Mouse (Mus musculus) forelimb bud, embryonic 11.5 days (tissue): ENCODE results near the gene Txndc12.

Experiments
- DNase-seq: peaks from one replicate; pipeline ENCODE4 v3.0.0-alpha.2; 2012; ENCODE audit warnings: low read depth, low spot score

Gene Txndc12

DNA sequence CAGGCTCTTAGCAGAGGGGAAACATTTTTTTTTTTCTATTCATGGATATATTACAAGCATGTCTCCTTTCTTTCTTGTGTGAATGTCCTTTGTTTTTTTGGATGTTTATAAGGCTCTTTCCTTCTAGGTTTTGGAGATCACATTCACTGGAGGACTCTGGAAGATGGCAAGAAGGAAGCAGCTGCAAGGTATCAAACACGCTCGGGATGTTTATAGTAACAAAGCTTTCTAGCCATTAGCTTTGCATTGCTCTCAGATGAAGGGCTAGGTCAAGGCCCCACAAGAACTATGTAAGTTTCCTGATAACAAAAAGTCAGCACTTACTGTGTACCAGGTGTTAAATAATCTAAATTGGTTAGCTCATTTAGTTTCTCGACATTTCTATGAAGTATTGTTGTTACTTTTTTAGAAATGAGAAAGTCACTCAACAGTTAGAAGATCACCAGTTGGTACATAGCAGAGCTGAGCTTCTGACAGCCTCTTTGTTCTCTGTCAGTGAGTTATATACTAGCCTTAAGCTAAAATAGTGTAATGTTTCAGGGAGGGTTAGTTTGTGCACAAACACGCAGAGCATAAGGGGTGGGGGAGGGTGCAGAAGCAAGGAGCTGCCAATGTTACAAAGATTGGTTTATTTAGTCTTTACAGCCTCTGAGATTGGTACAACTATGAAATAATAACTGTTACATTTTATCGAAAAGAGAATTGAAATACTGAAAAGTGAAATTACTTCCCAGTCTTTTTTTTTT lies 11.6 kb downstream of the Txndc12 start:
- DNase-seq, result no peak

GRCm38 (mm10) chr4:108847715-108848504 lies 13.5 kb downstream of the Txndc12 start, which contains the start of gene Kti12:
TSS of gene Kti12 (plus strand) at chr4:108847785.
- peak; percentile 87 for DNase-seq

- no peak for DNase-seq
These were observed 14.1 kb downstream of the Txndc12 start, which contains the start of gene A730015C16Rik for GRCm38 (mm10) chr4:108848505-108848848. TSS of gene A730015C16Rik (minus strand) at chr4:108848619.

DNA sequence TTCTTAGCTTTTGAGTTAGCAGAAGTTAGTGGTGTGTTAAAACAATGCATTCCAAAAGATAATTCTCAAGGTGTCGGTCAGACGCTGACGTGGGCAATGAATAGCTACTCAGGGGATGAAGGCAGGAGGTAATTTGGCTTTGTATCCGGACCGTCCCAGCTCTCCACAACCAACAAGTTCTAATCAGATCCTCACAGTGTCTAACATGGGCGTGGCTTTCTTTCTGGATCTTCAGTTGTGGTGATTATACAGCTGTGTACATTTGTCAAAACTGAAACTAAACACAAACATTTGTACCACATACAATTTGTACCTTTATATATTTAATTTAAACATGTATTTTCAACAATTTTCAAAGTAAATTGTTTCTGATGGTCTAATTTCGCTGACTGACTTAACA lies 32.4 kb downstream of the Txndc12 start:
- no peak for DNase-seq

DNA sequence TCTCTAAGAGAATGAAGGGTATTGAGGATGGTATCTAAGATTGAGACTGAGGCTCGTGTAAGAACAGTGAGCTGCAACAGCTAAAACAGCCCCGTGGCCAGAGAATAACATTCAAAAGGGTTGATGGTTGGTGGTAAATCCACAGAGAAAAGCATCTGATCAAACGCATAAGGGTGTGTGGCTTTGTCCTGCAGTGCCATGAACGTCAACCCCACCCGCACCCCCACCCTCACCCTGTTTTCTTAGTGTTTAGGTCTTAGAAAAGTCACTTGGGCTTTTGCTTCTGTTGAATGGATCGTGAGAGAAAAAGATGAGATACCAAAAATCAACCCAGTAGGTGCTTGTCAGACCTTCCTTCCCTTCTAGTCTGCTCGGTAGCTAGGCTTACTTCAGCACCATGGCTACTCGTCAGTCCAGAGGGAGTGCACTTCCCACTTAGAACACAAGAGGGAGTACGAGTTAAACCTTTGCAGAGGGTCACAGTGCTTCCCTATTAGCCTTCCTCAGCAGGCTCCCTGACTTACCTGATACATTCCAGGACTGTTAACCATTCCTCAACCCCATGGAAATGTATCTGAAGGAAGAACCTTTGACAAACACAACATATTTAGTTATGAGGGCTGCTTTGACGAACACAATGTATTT lies 35.5 kb downstream of the Txndc12 start:
- peak; percentile 90 for DNase-seq

DNA sequence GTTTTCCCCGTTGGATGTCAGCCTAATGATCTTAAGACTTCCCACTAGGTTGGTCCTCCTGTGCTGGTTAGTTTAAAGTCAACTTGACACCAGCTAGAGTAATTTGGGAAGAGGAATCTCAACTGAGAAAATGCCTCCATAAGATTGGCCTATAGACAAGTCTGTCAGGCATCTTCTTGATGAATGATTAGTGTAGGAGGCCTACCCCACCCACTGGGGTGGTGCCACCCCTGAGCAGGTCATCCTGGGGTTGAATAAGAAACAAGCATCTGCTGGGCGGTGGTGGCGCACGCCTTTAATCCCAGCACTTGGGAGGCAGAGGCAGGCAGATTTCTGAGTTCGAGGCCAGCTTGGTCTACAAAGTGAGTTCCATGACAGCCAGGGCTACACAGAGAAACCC lies 39.3 kb downstream of the Txndc12 start:
- DNase-seq, result no peak

DNA sequence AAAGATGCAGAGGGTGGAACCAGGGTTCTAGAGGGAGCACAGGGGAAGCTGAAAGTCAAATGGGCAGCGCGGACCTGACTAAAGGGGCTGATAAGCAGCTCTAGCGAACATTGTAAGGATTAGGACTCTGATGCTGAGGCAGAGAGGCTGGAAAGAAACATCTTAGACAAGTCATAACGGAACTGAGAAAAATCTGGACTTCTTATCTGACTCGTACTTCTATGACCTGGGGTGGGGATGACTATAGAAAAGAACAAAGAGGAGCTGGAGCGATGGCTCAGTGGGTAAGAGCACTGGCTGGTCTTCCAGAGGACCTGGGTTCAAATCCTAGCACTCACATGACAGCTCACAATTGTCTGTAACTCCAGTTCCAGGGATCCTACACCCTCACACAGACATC lies 43.5 kb downstream of the Txndc12 start:
- DNase-seq, result no peak

DNA sequence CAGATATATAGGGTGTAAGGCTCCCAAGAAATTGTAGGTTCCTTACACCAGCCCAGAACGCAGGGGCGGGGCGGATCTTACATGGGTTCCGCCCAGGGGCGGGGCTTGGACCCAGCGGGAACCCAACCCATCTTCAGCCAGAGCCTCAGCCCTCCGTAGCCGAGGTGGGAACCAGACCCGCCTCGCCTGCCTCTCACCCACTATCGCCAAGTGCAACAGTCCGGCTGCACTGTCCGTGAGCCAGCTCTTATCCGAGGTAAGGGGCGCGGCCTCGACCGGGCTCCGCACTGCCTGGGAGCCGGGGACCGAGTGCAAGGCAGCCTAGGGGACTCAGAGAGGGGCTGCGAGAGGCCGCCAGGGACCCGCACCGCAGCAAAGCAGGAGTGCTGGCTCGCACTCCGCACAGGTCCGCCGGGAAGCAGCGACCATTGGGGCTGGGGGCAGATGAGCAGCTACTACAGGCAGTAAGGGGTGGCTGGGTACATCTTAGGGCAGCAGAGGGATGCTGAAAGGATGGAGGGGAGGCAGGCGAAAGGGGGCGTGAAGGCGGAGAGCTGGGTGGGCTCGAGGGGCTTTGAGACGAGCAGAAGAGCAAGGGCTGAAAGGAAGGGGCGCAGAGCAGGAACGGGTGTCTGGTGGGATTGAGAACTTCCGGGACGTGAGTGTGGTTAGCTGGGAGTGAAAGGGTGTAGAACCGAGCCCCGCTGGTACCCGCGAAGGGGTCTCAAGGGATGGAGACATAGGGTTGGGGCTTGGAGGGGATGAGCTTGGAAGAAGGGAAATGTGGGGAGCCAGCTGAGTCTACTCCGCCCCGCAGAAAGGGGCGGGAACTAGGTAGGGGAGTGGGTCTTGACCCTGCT lies 44.8 kb downstream of the Txndc12 start, which contains the start of gene Rab3b:
Gene Rab3b (plus strand): TSS at position 101 of the 860 bp plus-strand sequence.
- DNase-seq, result peak; percentile 37

GRCm38 (mm10) chr4:108883815-108884214 lies 49.4 kb downstream of the Txndc12 start:
- peak; percentile 55 for DNase-seq

DNA sequence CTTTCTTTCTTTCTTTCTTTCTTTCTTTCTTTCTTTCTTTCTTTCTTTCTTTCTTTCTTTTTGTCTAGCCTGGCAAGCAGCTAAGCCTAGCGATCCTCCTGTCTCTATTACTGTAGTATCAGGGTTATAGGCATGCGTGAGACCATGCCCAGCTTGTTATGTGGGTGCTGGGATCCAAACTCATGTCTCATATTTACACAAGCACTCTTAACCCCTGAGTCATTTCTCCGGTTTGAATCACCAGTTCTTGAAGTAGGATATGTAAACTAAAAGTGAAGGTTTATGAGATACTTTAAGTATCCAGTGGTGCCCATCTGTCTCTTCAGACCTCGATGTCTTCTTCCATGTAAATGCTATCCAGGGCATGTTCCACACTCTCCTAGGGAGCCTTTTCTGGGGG lies 53.1 kb downstream of the Txndc12 start:
- no peak for DNase-seq

GRCm38 (mm10) chr4:108890876-108891275 lies 56.5 kb downstream of the Txndc12 start:
- no peak for DNase-seq

DNA sequence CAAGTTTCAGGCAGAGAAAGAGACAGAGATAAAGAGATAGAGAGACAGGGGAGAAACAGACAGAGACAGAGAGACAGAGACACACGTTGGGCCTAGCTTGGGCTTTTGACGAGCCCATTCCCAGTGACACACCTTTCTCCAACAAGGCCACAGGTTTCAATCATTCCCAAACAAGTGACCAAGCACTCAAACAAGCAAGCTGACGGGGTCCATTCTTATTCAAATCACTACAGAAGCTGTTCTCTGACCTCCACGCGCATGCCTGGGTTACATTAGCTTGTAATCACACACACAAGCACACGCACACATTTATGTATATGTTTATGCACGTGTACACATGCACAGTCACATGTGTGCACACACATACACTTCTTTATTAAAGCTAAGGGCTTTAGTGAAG lies 66.0 kb downstream of the Txndc12 start:
- DNase-seq, result no peak

- no peak for DNase-seq
These were observed 68.5 kb downstream of the Txndc12 start for GRCm38 (mm10) chr4:108902886-108903285.

GRCm38 (mm10) chr4:108903346-108903745 lies 68.9 kb downstream of the Txndc12 start:
- no peak for DNase-seq

- no peak for DNase-seq
These were observed 69.7 kb downstream of the Txndc12 start for GRCm38 (mm10) chr4:108904076-108904475.

GRCm38 (mm10) chr4:108904790-108905189 lies 70.4 kb downstream of the Txndc12 start:
- no peak for DNase-seq

- no peak for DNase-seq
These were observed 71.5 kb downstream of the Txndc12 start for GRCm38 (mm10) chr4:108905859-108906258.

DNA sequence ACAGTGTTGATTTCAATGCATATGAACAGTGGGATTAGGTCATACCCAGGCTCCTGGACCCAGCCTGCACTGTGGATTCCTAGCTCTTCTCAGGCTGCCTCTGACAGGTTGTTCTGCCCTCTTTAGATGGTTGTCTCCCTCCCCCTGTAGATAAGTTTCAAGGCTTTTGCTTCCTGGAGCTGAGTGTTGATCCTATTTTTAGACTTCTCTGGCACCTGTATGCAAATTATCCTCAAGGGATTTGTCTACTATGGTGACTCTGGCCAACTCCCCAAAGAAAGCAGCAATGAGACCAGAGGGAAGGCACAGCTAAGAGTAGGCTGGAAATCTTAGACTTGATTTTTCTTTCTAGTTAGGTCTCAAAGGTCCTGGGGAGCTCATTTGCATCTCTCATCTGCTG lies 73.1 kb downstream of the Txndc12 start:
- no peak for DNase-seq

GRCm38 (mm10) chr4:108909872-108910425 lies 75.5 kb downstream of the Txndc12 start:
- DNase-seq, result no peak
